1 mouse cellular context compared by ENCODE assay signal in the genomic region with DNA sequence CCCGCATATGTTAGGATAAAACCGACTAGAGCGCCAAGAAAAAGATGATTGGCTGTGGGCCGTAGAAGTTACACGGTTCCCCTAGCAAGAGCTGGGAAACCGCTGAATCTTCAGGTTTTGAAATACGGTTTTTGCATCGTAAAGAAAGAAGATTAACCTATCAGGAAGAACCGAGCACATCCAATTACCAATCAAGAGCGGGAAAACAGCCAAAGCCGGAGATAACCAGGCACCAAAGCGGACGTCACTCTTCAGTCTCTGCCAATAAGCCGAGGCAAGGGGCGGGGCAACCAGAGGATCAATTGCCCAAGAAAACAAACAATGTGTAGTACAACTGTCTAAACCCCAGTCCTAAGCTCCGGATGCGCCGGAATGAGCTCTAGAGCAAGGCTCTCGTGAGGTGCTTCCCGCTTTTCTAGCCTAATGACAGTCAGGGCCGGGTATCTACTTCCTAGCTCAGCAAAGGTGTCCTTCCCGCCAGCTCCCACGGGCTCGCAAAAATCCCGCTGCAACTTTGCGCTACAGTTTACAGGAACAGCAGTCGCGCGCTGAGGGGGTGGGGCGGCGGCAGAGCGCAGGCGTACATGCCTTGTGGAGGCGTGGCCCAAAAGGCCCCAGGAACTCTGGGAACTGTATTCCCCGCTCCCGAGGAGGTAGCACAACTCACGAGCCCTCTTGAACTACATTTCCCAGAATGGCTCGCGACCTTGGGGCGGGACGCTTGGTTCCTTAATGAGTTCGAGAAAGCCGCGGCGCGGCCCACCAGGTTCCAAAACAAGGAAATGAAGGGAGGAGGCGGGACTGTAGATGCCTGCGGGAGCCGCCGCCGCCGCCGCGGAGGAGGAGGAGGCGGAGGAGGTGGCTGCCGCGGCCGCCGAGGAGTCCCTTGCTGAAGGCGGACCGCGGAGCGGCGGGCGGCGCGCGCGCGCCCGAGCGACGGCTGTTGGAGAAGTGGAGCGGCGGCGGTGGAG.
TF ChIP-seq lines count a peak whose summit lies in the region.

No protein-coding gene starts in this region.

TF ChIP-seq in MEL, 35 proteins besides CTCF, POLR2A, EP300 and RAD21 (continued from another document):
- no peak for TF ChIP-seq CHD1 (IDR thresholded peaks at IDR 0.05; ENCODE audit: low read depth, low read length)
- peak; percentile 94 for TF ChIP-seq SIN3A (IDR thresholded peaks at IDR 0.05; ENCODE audit: low read length)
- no peak for TF ChIP-seq GABPA (IDR thresholded peaks at IDR 0.05; ENCODE audit: low read depth, low read length)
- peak; percentile 18 for TF ChIP-seq MXI1 (IDR thresholded peaks at IDR 0.05; ENCODE audit: low read depth, low read length)
- peak; percentile 72; the same call in 1 of the 2 replicates for TF ChIP-seq MYC (IDR thresholded peaks at IDR 0.05; ENCODE audit: low read depth, low read length)
- peak; percentile 95 for TF ChIP-seq GATA1 (IDR thresholded peaks at IDR 0.05; ENCODE audit: low read depth, low read length)
- TF ChIP-seq MYB (IDR thresholded peaks at IDR 0.05; ENCODE audit: low read depth, low read length), result no peak
- TF ChIP-seq CHD2 (IDR thresholded peaks at IDR 0.05; ENCODE audit: low read length), result peak; percentile 69
- no peak for TF ChIP-seq JUND (IDR thresholded peaks at IDR 0.05; ENCODE audit: low read depth, low read length)
- TF ChIP-seq TBP (IDR thresholded peaks at IDR 0.05; ENCODE audit: low read depth, low read length), result peak; percentile 96
- TF ChIP-seq UBTF (IDR thresholded peaks at IDR 0.05; ENCODE audit: borderline replicate concordance, insufficient read depth, low read depth, low read length), result 0 out of 2 replicates have a peak, but pooled peaks have one; percentile 42
- no peak for TF ChIP-seq POLR2AphosphoS5 (IDR thresholded peaks at IDR 0.05; ENCODE audit: borderline replicate concordance, low read depth, low read length)
- TF ChIP-seq NRF1 (IDR thresholded peaks at IDR 0.05; ENCODE audit: insufficient read depth, low read depth, low read length, poor library complexity, severe bottlenecking), result peak; percentile 79
- TF ChIP-seq ZKSCAN1 (IDR thresholded peaks at IDR 0.05; ENCODE audit: low read depth, low read length), result no peak
- TF ChIP-seq ZMIZ1 (IDR thresholded peaks at IDR 0.05; ENCODE audit: low read depth, low read length), result no peak; the same call in 1 of the 2 replicates
- no peak for TF ChIP-seq TAL1 (IDR thresholded peaks at IDR 0.05; ENCODE audit: low read length)
- TF ChIP-seq KAT2A (conservative IDR thresholded peaks at IDR 0.05; ENCODE audit: low read depth, low read length), result peak; percentile 95
- TF ChIP-seq BHLHE40 (IDR thresholded peaks at IDR 0.05; ENCODE audit: borderline replicate concordance, low read depth, low read length), result no peak
- TF ChIP-seq E2F4 (IDR thresholded peaks at IDR 0.05; ENCODE audit: borderline replicate concordance, low read depth, low read length), result peak; percentile 74; the same call in 1 of the 2 replicates
- peak; percentile 17; the same call in 1 of the 2 replicates for TF ChIP-seq ETS1 (IDR thresholded peaks at IDR 0.05; ENCODE audit: low read depth, low read length)
- TF ChIP-seq ELF1 (IDR thresholded peaks at IDR 0.05; ENCODE audit: low read depth, low read length), result peak; percentile 93
- peak; percentile 49 for TF ChIP-seq MAX (IDR thresholded peaks at IDR 0.05; ENCODE audit: low read length)
- no peak for TF ChIP-seq MEF2A (IDR thresholded peaks at IDR 0.05; ENCODE audit: extremely low read depth, insufficient replicate concordance, low read depth, low read length, poor library complexity, severe bottlenecking)
